Mouse (Mus musculus) lung, adult 2 months (tissue): ENCODE data around the gene Trpm5. TPM values are rescaled to one million over a fixed set of nuclear protein-coding genes. Genes with fewer than 3 reads are reported as not detected.

Experiments
- DNase-seq: peaks from one replicate; pipeline ENCODE4 v3.0.0; 2022
- H3K4me1 ChIP-seq: fragments of 200-500 bp; 2 replicates; pipeline ENCODE4 v1.6.1; 2011; ENCODE audit warnings: low read length; ENCODE audit not compliant: control insufficient read depth, insufficient read depth
- H3K4me3 ChIP-seq: fragments of 200-500 bp; replicated peaks from 2 replicates; pipeline ENCODE3; 2011; ENCODE audit warnings: low read depth, mild to moderate bottlenecking, control low read depth, low read length; ENCODE audit errors: extremely low read depth
- CTCF ChIP-seq: fragments of 200-500 bp; IDR thresholded peaks from 2 replicates; pipeline ENCODE4 v1.5.1; 2011; ENCODE audit warnings: mild to moderate bottlenecking, low read length, control low read depth; ENCODE audit not compliant: insufficient read depth
- POLR2A ChIP-seq: fragments of 200-500 bp; IDR thresholded peaks from 2 replicates; pipeline ENCODE4 v1.6.1; 2011; ENCODE audit warnings: low read depth, mild to moderate bottlenecking, control low read depth, low read length, borderline replicate concordance; ENCODE audit errors: extremely low read depth
- WGBS: fragments of 180-500 bp; shearing (Covaris S2); methylation state at CpG from one replicate; pipeline ENCODE4 v1.1.7; 2018; 5-methylcytosine and 5-hydroxymethylcytosine counted together
- polyA plus RNA-seq: library from polyadenylated mRNA; depleted of rRNA; stranded (reverse); fragments of >200 nt; gene quantifications from 2 replicates; pipeline ENCODE4 v1.2.3, GENCODE M21; 2012

Gene Trpm5
- polyA plus RNA-seq, 1 experiment: 0.62 TPM

- 75% methylated on average over 3 of the region's 3 CpGs for WGBS
- TF ChIP-seq CTCF (no peak), POLR2A (no peak)
- Histone ChIP-seq H3K4me3 (no peak overlapping the region), H3K4me1 (peaks cover 11% of the 10 kb centered on the region)
- no peak for DNase-seq
Measured at GRCm38 (mm10) chr7:143067897-143068296, 26.5 kb downstream of the Trpm5 start.

GRCm38 (mm10) chr7:143067469-143067868 lies 27.0 kb downstream of the Trpm5 start:
- Histone ChIP-seq H3K4me3 (no peak overlapping the region), H3K4me1 (peaks cover 11% of the 10 kb centered on the region)
- TF ChIP-seq POLR2A (no peak), CTCF (no peak)
- 64% methylated on average over 2 of the region's 2 CpGs for WGBS
- DNase-seq: no peak

GRCm38 (mm10) chr7:143065692-143066091 lies 28.8 kb downstream of the Trpm5 start:
- no peak for DNase-seq
- WGBS: 95% methylated on average over 2 of the region's 2 CpGs
- Histone ChIP-seq H3K4me3 (no peak overlapping the region), H3K4me1 (peaks cover 11% of the 10 kb centered on the region)
- TF ChIP-seq POLR2A: no peak

GRCm38 (mm10) chr7:143064226-143064625 lies 30.2 kb downstream of the Trpm5 start:
- TF ChIP-seq CTCF: no peak
- no peak for TF ChIP-seq POLR2A
- no peak overlapping the region for H3K4me3 ChIP-seq
- no peak for DNase-seq
- 75% methylated on average over 6 of the region's 6 CpGs for WGBS
- peaks cover 6% of the 10 kb centered on the region for H3K4me1 ChIP-seq

GRCm38 (mm10) chr7:143062704-143063103 lies 31.7 kb downstream of the Trpm5 start:
- 40% methylated on average over 2 of the region's 2 CpGs for WGBS
- Histone ChIP-seq H3K4me3 (no peak overlapping the region), H3K4me1 (peaks cover 17% of the 10 kb centered on the region)
- TF ChIP-seq POLR2A: no peak
- TF ChIP-seq CTCF: no peak
- no peak for DNase-seq

- Histone ChIP-seq H3K4me1 (peaks cover 33% of the 10 kb centered on the region), H3K4me3 (no peak overlapping the region)
- no peak for DNase-seq
- WGBS: 20% methylated on average over 5 of the region's 5 CpGs
- TF ChIP-seq POLR2A: no peak
- TF ChIP-seq CTCF: no peak
Measured at GRCm38 (mm10) chr7:143059202-143059870, 35.1 kb downstream of the Trpm5 start.

- no peak for DNase-seq
- Histone ChIP-seq H3K4me1 (peaks cover 38% of the 10 kb centered on the region), H3K4me3 (no peak overlapping the region)
- 30% methylated on average over 5 of the region's 5 CpGs for WGBS
- TF ChIP-seq POLR2A: no peak
- no peak for TF ChIP-seq CTCF
Measured at GRCm38 (mm10) chr7:143058221-143058697, 36.2 kb downstream of the Trpm5 start.

- 49% methylated on average over 9 of the region's 9 CpGs for WGBS
- H3K4me3 ChIP-seq: no peak overlapping the region
- no peak for DNase-seq
- TF ChIP-seq CTCF (no peak), POLR2A (no peak)
- peaks cover 38% of the 10 kb centered on the region for H3K4me1 ChIP-seq
Measured at GRCm38 (mm10) chr7:143057667-143058220, 36.7 kb downstream of the Trpm5 start.

- no peak for DNase-seq
- Histone ChIP-seq H3K4me1 (peaks cover 38% of the 10 kb centered on the region), H3K4me3 (no peak overlapping the region)
- no peak for TF ChIP-seq CTCF
- no peak for TF ChIP-seq POLR2A
- WGBS: 65% methylated on average over 5 of the region's 5 CpGs
Measured at GRCm38 (mm10) chr7:143057023-143057422, 37.4 kb downstream of the Trpm5 start.
